Mouse (Mus musculus) embryonic fibroblast, embryonic 13.5 days (primary cell): ENCODE results near the gene 1700010B08Rik.

Experiments
- CTCF ChIP-seq: IDR thresholded peaks from 2 replicates; pipeline ENCODE4 v1.5.1; 2011; ENCODE audit warnings: mild to moderate bottlenecking, control low read depth, low read length, moderate library complexity, borderline replicate concordance; ENCODE audit not compliant: insufficient read depth
- POLR2A ChIP-seq: IDR thresholded peaks from 2 replicates; pipeline ENCODE4 v1.6.1; 2011; ENCODE audit warnings: low read depth, mild to moderate bottlenecking, control low read depth, low read length, moderate library complexity

DNA sequence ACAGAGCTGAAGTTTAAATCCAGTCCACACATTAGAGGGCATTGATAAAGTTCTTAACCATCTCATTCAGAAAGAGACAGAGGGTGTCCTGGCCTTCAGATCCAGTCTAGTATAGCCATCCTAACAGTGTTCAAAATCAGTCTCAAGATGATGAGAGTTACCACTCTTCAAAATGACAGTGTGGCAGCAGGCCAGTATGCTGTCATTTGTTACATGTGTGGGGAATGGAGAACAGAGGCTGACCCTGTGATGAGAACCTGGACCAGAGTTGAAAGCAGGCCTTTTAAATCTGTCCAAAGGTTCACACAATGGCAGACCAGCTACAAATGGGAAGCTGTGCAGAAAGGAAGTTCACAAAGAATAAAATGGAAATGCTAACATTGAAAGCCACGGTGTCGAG, 26.5 kb upstream of the 1700010B08Rik start:
- no peak for TF ChIP-seq CTCF
- no peak for TF ChIP-seq POLR2A
